Mouse (Mus musculus) CH12.LX (cell line): ENCODE results near the gene Rnase13.

Source experiments
- BHLHE40 ChIP-seq: IDR thresholded peaks from 2 replicates; pipeline ENCODE4 v1.6.1; 2011; ENCODE audit warnings: mild to moderate bottlenecking, low read depth, low read length, improper control_type of control experiment
- CHD2 ChIP-seq: IDR thresholded peaks from 2 replicates; pipeline ENCODE4 v1.6.1; 2011; ENCODE audit warnings: low read length, improper control_type of control experiment
- CTCF ChIP-seq, 2 experiments: IDR thresholded peaks in 1 of 2; conservative IDR thresholded peaks in 1 of 2; 2 replicates each; pipeline ENCODE4 v1.5.1; 2011 to 2012; ENCODE audit warnings: low read depth in 2 of 2, low read length in 2 of 2, improper control_type of control experiment in 1 of 2, inconsistent platforms in 1 of 2, mild to moderate bottlenecking in 1 of 2, moderate library complexity in 1 of 2
- EP300 ChIP-seq: IDR thresholded peaks from 2 replicates; pipeline ENCODE4 v1.6.1; 2011; ENCODE audit warnings: low read length, improper control_type of control experiment
- ETS1 ChIP-seq: conservative IDR thresholded peaks from 2 replicates; pipeline ENCODE4 v1.6.1; 2012; ENCODE audit warnings: low read depth, mild to moderate bottlenecking, inconsistent platforms, low read length, improper control_type of control experiment, moderate library complexity
- GABPA ChIP-seq: IDR thresholded peaks from 2 replicates; pipeline ENCODE4 v1.6.1; 2012; ENCODE audit warnings: low read depth, low read length, improper control_type of control experiment, inconsistent platforms; ENCODE audit not compliant: insufficient replicate concordance
- JUND ChIP-seq: conservative IDR thresholded peaks from 2 replicates; pipeline ENCODE4 v1.6.1; 2011; ENCODE audit warnings: low read depth, low read length, improper control_type of control experiment
- MAFK ChIP-seq: IDR thresholded peaks from 2 replicates; pipeline ENCODE4 v1.6.1; 2011; ENCODE audit warnings: low read length, improper control_type of control experiment; ENCODE audit not compliant: insufficient replicate concordance
- NRF1 ChIP-seq: IDR thresholded peaks from 2 replicates; pipeline ENCODE4 v1.6.1; 2014; ENCODE audit warnings: low read depth, mild to moderate bottlenecking, inconsistent platforms, low read length, improper control_type of control experiment, moderate library complexity
- POLR2A ChIP-seq: IDR thresholded peaks from 2 replicates; pipeline ENCODE4 v1.6.1; 2011; ENCODE audit warnings: low read depth, mild to moderate bottlenecking, improper control_type of control experiment, low read length
- POLR2AphosphoS2 ChIP-seq: IDR thresholded peaks from 2 replicates; pipeline ENCODE4 v1.6.1; 2011; ENCODE audit warnings: low read depth, low read length, improper control_type of control experiment
- USF2 ChIP-seq: conservative IDR thresholded peaks from 2 replicates; pipeline ENCODE4 v1.6.1; 2011; ENCODE audit warnings: low read depth, low read length, improper control_type of control experiment
- ZKSCAN1 ChIP-seq: IDR thresholded peaks from 2 replicates; pipeline ENCODE4 v1.6.1; 2012; ENCODE audit warnings: low read depth, inconsistent platforms, low read length, improper control_type of control experiment, borderline replicate concordance

DNA sequence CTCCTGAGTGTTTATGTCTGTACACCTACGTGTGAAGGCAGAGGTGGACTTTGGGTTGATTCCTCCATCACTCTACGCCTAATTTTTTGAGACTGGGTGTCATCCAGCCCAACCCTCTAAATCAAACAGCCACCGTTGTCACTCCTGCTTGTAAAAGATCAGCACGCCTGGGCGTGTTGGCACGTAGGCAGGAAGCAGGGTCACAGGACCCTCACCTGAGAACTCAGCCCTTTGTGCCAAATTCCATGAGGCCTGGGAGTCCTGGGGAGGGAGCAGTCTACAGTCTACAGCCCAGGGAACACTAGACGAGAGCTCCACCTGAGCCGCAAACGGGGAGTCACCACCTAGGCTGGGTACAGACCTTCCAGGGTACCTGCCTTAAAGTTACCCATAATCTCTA, 18.8 kb downstream of the Rnase13 start:
- no peak for TF ChIP-seq POLR2AphosphoS2
- TF ChIP-seq GABPA, result no peak
- TF ChIP-seq CTCF (conservative IDR thresholded peaks at IDR 0.05 in 1 of 2, IDR thresholded peaks at IDR 0.05 in 1 of 2; ENCODE audit: low read depth in 2 of 2, low read length in 2 of 2), result no peak
- TF ChIP-seq USF2, result no peak
- no peak for TF ChIP-seq NRF1
- TF ChIP-seq POLR2A, result no peak
- no peak for TF ChIP-seq CHD2
- no peak for TF ChIP-seq JUND
- TF ChIP-seq MAFK, result no peak
- no peak for TF ChIP-seq ZKSCAN1
- TF ChIP-seq EP300, result no peak
- no peak for TF ChIP-seq ETS1
- no peak for TF ChIP-seq BHLHE40
